Mouse (Mus musculus): ENCODE measurements around the gene Zbed3.
"Not testable (repeated sequence)": the region's sequence is repeated elsewhere in the genome, so short reads cannot be mapped to it uniquely, and the experiment has no call there.

The Zbed3 gene

GRCm38 (mm10) chr13:95332086-95332899 is 8.9 kb downstream of the Zbed3 start:
- DNase-seq (ENCODE audit: low spot score in 2 of 2): no peak

- DNase-seq (ENCODE audit: low spot score in 2 of 2): no peak
Measured at GRCm38 (mm10) chr13:95336122-95336677, 12.8 kb downstream of the Zbed3 start.

GRCm38 (mm10) chr13:95343470-95343869 is 20.1 kb downstream of the Zbed3 start:
- DNase-seq (ENCODE audit: low spot score in 2 of 2): no peak

GRCm38 (mm10) chr13:95345869-95346268 is 22.5 kb downstream of the Zbed3 start:
- DNase-seq (ENCODE audit: low spot score in 2 of 2): no peak

GRCm38 (mm10) chr13:95347018-95347696 is 23.7 kb downstream of the Zbed3 start:
- DNase-seq (ENCODE audit: low spot score in 2 of 2): peak in 1 of 2 experiments; percentile 51

- DNase-seq (ENCODE audit: low spot score in 2 of 2): no peak
Measured at GRCm38 (mm10) chr13:95348476-95348875, 25.1 kb downstream of the Zbed3 start.

- DNase-seq (ENCODE audit: low spot score in 2 of 2): no peak
Measured at GRCm38 (mm10) chr13:95358223-95358622, 34.8 kb downstream of the Zbed3 start.

GRCm38 (mm10) chr13:95363440-95363839 is 40.0 kb downstream of the Zbed3 start:
- DNase-seq (ENCODE audit: low spot score in 2 of 2): no peak

- DNase-seq (ENCODE audit: low spot score in 2 of 2): no peak
Measured at GRCm38 (mm10) chr13:95366356-95366755, 42.9 kb downstream of the Zbed3 start.

GRCm38 (mm10) chr13:95374701-95375553 is 51.5 kb downstream of the Zbed3 start, which contains the start of gene Aggf1:
Aggf1 (minus strand) TSS chr13:95375352.
- DNase-seq (ENCODE audit: low spot score in 2 of 2): peak; percentile 80 to 87

GRCm38 (mm10) chr13:95375554-95375914 is 52.1 kb downstream of the Zbed3 start:
- no peak for DNase-seq (ENCODE audit: low spot score in 2 of 2)

GRCm38 (mm10) chr13:95376689-95377289 is 53.4 kb downstream of the Zbed3 start:
- DNase-seq (ENCODE audit: low spot score in 2 of 2): not testable (repeated sequence)

GRCm38 (mm10) chr13:95378696-95379095 is 55.3 kb downstream of the Zbed3 start:
- no peak for DNase-seq (ENCODE audit: low spot score in 2 of 2)

- DNase-seq (ENCODE audit: low spot score in 2 of 2): no peak
Measured at GRCm38 (mm10) chr13:95382418-95382817, 59.0 kb downstream of the Zbed3 start.

All from spleen, postnatal 14 days (tissue).